Mouse (Mus musculus) heart, adult 2 months (tissue): ENCODE data around the gene Clec3a.

Experiments used
- CTCF ChIP-seq: fragments of 200-600 bp; IDR thresholded peaks from 2 replicates; pipeline ENCODE4 v1.8.1; 2022; ENCODE audit warnings: antibody characterized with exemption, mild to moderate bottlenecking, moderate library complexity
- POLR2A ChIP-seq: fragments of 200-500 bp; IDR thresholded peaks from 2 replicates; pipeline ENCODE4 v1.6.1; 2011; ENCODE audit warnings: mild to moderate bottlenecking, low read depth, low read length, control low read depth; ENCODE audit not compliant: insufficient read depth

DNA sequence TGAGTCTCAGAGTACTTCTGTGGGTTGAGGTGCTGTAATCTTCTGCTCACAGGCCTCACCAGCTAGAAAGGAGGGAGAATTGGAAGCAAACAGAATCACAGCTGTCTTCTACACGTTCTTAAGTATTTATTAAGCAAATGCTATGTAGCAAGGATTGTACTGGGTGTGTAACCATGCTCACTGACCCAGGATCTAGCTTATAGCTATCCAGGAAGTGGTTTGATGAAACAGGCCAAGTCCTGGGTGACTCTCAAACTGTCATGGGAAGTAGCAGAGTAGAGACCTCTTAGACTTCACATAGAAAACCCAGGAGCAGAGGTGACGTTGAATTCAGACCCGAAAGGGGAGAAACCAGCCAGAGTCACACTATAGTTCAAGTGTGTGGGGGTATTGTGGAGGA lies 6.5 kb upstream of the Clec3a start:
- TF ChIP-seq CTCF (no peak), POLR2A (no peak)
